Mouse (Mus musculus) limb, embryonic 12.5 days (tissue): Measurements from ENCODE around the gene Anxa9. TPM values are rescaled to one million over a fixed set of nuclear protein-coding genes. Genes with fewer than 3 reads are reported as not detected.

Experiments
- ATAC-seq: fragments of 200-750 bp; cut with Nextera tagmentation; 2 replicates; pipeline ENCODE4 v1.8.0; 2017; ENCODE audit warnings: low read depth, moderate TSS enrichment; ENCODE audit not compliant: insufficient number of reproducible peaks, insufficient read depth, low FRiP score, low TSS enrichment
- H3K27ac ChIP-seq: fragments of 300-500 bp; sonication (generic); 2 replicates; pipeline ENCODE4 v1.5.1; 2016; ENCODE audit warnings: mild to moderate bottlenecking, moderate library complexity
- H3K27me3 ChIP-seq: fragments of 300-500 bp; sonication (generic); 2 replicates; pipeline ENCODE4 v1.6.1; 2016; ENCODE audit warnings: mild to moderate bottlenecking, moderate library complexity
- H3K36me3 ChIP-seq: fragments of 300-500 bp; sonication (generic); 2 replicates; pipeline ENCODE4 v1.6.1; 2016; ENCODE audit warnings: mild to moderate bottlenecking, moderate library complexity
- H3K4me1 ChIP-seq: fragments of 300-500 bp; sonication (generic); replicated peaks from 2 replicates; pipeline ENCODE4 v1.6.1; 2016
- H3K4me2 ChIP-seq: fragments of 300-500 bp; sonication (generic); 2 replicates; pipeline ENCODE4 v1.6.1; 2016; ENCODE audit warnings: mild to moderate bottlenecking, moderate library complexity
- H3K4me3 ChIP-seq: fragments of 300-500 bp; sonication (generic); replicated peaks from 2 replicates; pipeline ENCODE4 v1.5.1; 2016; ENCODE audit warnings: mild to moderate bottlenecking
- H3K9ac ChIP-seq: fragments of 300-500 bp; sonication (generic); replicated peaks from 2 replicates; pipeline ENCODE4 v1.6.1; 2016; ENCODE audit warnings: mild to moderate bottlenecking, moderate library complexity
- H3K9me3 ChIP-seq: fragments of 300-500 bp; sonication (generic); 2 replicates; pipeline ENCODE4 v1.6.1; 2016; ENCODE audit warnings: mild to moderate bottlenecking, moderate library complexity
- WGBS: fragments of 180-500 bp; shearing (Covaris S2); methylation state at CpG from one replicate; pipeline ENCODE4 v1.1.7; 2016; 5-methylcytosine and 5-hydroxymethylcytosine counted together
- polyA plus RNA-seq: library from polyadenylated mRNA; unstranded; fragments of >200 nt; fragmentation: Nextera tagmentation; extraction: Ambion mirVana; gene quantifications from 2 replicates; pipeline ENCODE4 v1.2.1, GENCODE M21; 2016

The Anxa9 gene
- polyA plus RNA-seq, 1 experiment from 2014 or later = 1.8 TPM

DNA sequence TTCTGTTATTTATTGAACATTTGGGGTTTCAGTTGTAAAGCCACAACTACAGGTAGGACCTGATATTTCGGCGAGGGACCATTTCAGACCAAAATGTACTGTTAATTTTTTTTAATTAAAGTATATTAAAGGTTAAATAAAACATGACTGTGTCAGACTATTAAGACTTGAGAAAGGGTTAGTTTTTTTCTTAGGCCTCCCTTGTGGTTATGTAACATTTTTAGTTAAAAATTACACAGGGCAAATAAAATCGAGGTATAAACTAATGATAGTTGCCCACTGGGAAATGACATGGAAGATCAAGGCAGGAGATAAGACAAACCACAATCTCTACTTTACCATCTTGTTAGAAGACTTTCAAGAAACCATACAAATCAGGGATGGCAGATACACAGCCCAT lies 16.5 kb upstream of the Anxa9 start:
- H3K27me3 ChIP-seq = no peaks in the 10 kb centered on the region
- ATAC-seq = no peak
- H3K4me2 ChIP-seq = no peak overlapping the region
- peaks cover 92% of the 10 kb centered on the region for H3K36me3 ChIP-seq
- no peak overlapping the region for H3K4me3 ChIP-seq
- no peaks in the 10 kb centered on the region for H3K9me3 ChIP-seq
- WGBS = 95% methylated on average over 3 of the region's 3 CpGs
- peaks cover 6% of the 10 kb centered on the region for H3K4me1 ChIP-seq
- no peak overlapping the region for H3K27ac ChIP-seq
- H3K9ac ChIP-seq = no peak overlapping the region

- H3K9me3 ChIP-seq = no peaks in the 10 kb centered on the region
- peaks cover 60% of the 10 kb centered on the region for H3K36me3 ChIP-seq
- no peaks in the 10 kb centered on the region for H3K27me3 ChIP-seq
- H3K27ac ChIP-seq = no peak overlapping the region
- 77% methylated on average over 12 of the region's 12 CpGs for WGBS
- H3K9ac ChIP-seq = no peak overlapping the region
- no peak overlapping the region for H3K4me3 ChIP-seq
- H3K4me1 ChIP-seq = peaks cover 27% of the 10 kb centered on the region
- no peak for ATAC-seq
- no peak overlapping the region for H3K4me2 ChIP-seq
These were observed 13.0 kb upstream of the Anxa9 start for GRCm38 (mm10) chr3:95319701-95320625.

DNA sequence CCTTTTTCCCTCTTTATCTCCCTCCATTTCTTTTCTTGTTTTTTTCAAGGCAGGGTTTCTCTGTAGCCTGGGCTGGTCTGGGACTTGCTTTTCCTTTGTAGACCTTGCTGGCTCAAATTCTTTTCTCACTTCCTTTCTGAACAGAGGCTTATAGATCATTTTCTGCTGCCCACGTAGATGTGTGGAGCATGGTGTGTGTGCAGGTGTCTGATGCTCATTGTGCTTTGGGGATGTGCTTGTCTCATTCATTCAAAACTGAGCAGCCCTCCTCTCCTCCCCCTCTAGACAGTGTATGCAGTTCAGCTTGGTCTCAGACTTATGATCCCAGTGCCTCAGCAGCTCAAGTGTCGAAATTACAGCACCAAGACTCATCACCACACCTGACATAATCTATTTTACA lies 12.1 kb upstream of the Anxa9 start:
- Histone ChIP-seq H3K9ac (no peak overlapping the region), H3K36me3 (peaks cover 51% of the 10 kb centered on the region), H3K9me3 (no peaks in the 10 kb centered on the region), H3K27ac (no peak overlapping the region), H3K4me1 (peaks cover 27% of the 10 kb centered on the region), H3K4me2 (no peak overlapping the region), H3K4me3 (no peak overlapping the region), H3K27me3 (no peaks in the 10 kb centered on the region)
- no peak for ATAC-seq
- WGBS = 74% methylated on average over 2 of the region's 2 CpGs

GRCm38 (mm10) chr3:95318548-95318947 lies 11.6 kb upstream of the Anxa9 start:
- H3K9ac ChIP-seq = no peak overlapping the region
- no peak overlapping the region for H3K4me3 ChIP-seq
- no peak overlapping the region for H3K4me2 ChIP-seq
- no peaks in the 10 kb centered on the region for H3K9me3 ChIP-seq
- no peak for ATAC-seq
- peaks cover 46% of the 10 kb centered on the region for H3K36me3 ChIP-seq
- H3K4me1 ChIP-seq = peaks cover 27% of the 10 kb centered on the region
- H3K27me3 ChIP-seq = no peaks in the 10 kb centered on the region
- 0 out of 2 replicates have a peak overlapping the region, but pooled peaks have one; percentile 50 for H3K27ac ChIP-seq
- 51% methylated on average over 6 of the region's 6 CpGs for WGBS

- H3K4me2 ChIP-seq = peak overlapping the region; percentile 36
- H3K4me1 ChIP-seq = peaks cover 27% of the 10 kb centered on the region
- H3K27ac ChIP-seq = 0 out of 2 replicates have a peak overlapping the region, but pooled peaks have one; percentile 20
- H3K9me3 ChIP-seq = no peaks in the 10 kb centered on the region
- no peak for ATAC-seq
- no peaks in the 10 kb centered on the region for H3K27me3 ChIP-seq
- H3K4me3 ChIP-seq = 0 out of 2 replicates have a peak overlapping the region, but pooled peaks have one; percentile 6
- peaks cover 36% of the 10 kb centered on the region for H3K36me3 ChIP-seq
- no peak overlapping the region for H3K9ac ChIP-seq
- WGBS = 25% methylated on average over 12 of the region's 12 CpGs
These were observed 10.6 kb upstream of the Anxa9 start for GRCm38 (mm10) chr3:95317414-95318080.

DNA sequence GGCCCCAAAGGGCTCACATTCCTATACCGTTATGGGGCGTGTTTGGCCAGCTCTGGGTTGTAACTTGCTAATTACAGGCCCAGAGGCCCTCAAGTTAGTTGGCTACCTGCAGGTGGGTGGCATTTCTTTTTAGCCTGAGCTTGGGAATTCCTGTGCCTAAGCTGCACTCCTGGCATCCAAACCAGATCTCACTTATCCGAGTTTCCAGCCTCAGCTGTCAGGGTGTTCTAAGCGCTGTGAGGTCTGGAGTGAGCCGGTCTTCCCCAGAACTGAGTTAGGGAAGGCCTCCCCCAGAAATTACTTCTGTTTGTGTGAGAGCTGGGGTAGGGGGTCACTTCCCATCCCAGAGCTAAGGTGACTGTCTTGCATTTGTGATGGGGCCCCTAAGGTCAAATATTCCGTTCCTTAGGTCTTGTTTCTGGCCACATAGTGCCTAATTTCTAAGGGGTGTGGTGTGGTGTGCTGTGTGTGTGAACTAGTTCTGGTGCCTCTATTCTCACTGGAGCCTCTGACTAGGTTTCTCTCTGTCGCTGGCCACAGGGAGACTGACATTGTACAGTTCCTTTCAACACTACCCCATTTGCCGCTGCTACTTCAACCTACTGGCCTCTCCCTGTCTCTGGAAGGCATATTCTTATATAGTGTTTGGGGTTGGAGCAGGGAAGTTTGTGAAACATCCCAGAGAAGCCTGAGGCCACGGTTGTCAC lies 9.0 kb upstream of the Anxa9 start:
- 13% methylated on average over 9 of the region's 9 CpGs for WGBS
- H3K27me3 ChIP-seq = no peaks in the 10 kb centered on the region
- no peaks in the 10 kb centered on the region for H3K9me3 ChIP-seq
- no peak for ATAC-seq
- peak overlapping the region; percentile 82 for H3K4me2 ChIP-seq
- H3K9ac ChIP-seq = peak overlapping the region; percentile 99
- H3K36me3 ChIP-seq = peaks cover 20% of the 10 kb centered on the region
- peak overlapping the region; percentile 97 for H3K27ac ChIP-seq
- H3K4me1 ChIP-seq = peaks cover 27% of the 10 kb centered on the region
- peak overlapping the region; percentile 87 for H3K4me3 ChIP-seq

GRCm38 (mm10) chr3:95315094-95315843 lies 8.3 kb upstream of the Anxa9 start:
- peak overlapping the region; percentile 97 for H3K27ac ChIP-seq
- H3K4me2 ChIP-seq = peak overlapping the region; percentile 82
- no peaks in the 10 kb centered on the region for H3K9me3 ChIP-seq
- peaks cover 13% of the 10 kb centered on the region for H3K36me3 ChIP-seq
- peak; percentile 91 for ATAC-seq
- peaks cover 27% of the 10 kb centered on the region for H3K4me1 ChIP-seq
- WGBS = under 1% methylated on average over 65 of the region's 71 CpGs
- no peaks in the 10 kb centered on the region for H3K27me3 ChIP-seq
- H3K4me3 ChIP-seq = peak overlapping the region; percentile 87
- peak overlapping the region; percentile 99 for H3K9ac ChIP-seq

- Histone ChIP-seq H3K27ac (peak within 1 kb of the TSS; percentile 97), H3K4me3 (peak within 1 kb of the TSS; percentile 87), H3K4me1 (peaks cover 27% of the 10 kb centered on the region), H3K9ac (peak within 1 kb of the TSS; percentile 99), H3K27me3 (no peaks in the 10 kb centered on the region), H3K9me3 (no peaks in the 10 kb centered on the region), H3K36me3 (peaks cover 7% of the 10 kb centered on the region), H3K4me2 (peak within 1 kb of the TSS; percentile 82)
- 4% methylated on average over 27 of the region's 27 CpGs for WGBS
- peak; percentile 33 for ATAC-seq
These were observed 7.6 kb upstream of the Anxa9 start, which contains the start of gene Cers2 for GRCm38 (mm10) chr3:95314486-95315093. Gene Cers2, plus strand, starts transcription at chr3:95314791.

GRCm38 (mm10) chr3:95314075-95314474 lies 7.1 kb upstream of the Anxa9 start:
- WGBS = 71% methylated on average over 6 of the region's 6 CpGs
- H3K4me3 ChIP-seq = peak overlapping the region; percentile 87
- H3K27ac ChIP-seq = no peak overlapping the region; the same call in 1 of the 2 replicates
- H3K4me2 ChIP-seq = peak overlapping the region; percentile 82
- H3K27me3 ChIP-seq = no peaks in the 10 kb centered on the region
- no peak for ATAC-seq
- H3K36me3 ChIP-seq = peaks cover 4% of the 10 kb centered on the region
- peak overlapping the region; percentile 99; the same call in 1 of the 2 replicates for H3K9ac ChIP-seq
- H3K4me1 ChIP-seq = peaks cover 27% of the 10 kb centered on the region
- no peaks in the 10 kb centered on the region for H3K9me3 ChIP-seq

DNA sequence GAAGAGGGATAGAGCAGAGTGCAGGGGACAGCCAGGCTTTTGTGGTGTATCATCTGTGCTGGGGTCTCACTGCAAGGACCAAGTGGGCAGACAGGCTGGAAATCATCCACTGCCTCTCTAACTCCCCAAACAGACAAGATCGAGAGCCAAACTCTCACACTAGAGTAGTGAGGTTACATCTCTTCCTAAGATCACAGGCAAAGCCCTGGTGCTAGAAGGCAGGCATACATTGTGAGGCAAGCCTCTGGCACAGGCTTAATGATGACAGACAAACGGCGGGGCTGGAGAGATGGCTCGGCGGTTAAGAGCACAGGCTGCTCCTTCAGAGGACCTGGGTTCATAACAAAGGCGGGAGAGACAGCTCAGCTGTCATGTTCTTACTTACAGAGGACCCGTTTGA lies 6.5 kb upstream of the Anxa9 start:
- 37% methylated on average over 7 of the region's 7 CpGs for WGBS

More for the DNA sequence above, 6.5 kb upstream of the Anxa9 start:
- Histone ChIP-seq H3K9ac (no peak overlapping the region), H3K4me3 (no peak overlapping the region), H3K4me2 (no peak overlapping the region), H3K9me3 (no peaks in the 10 kb centered on the region), H3K36me3 (peaks cover 2% of the 10 kb centered on the region; the same call in 1 of the 2 replicates), H3K27ac (no peak overlapping the region), H3K27me3 (no peaks in the 10 kb centered on the region), H3K4me1 (peaks cover 21% of the 10 kb centered on the region)
- ATAC-seq = no peak
